25 mouse cellular contexts compared by ENCODE assay signal in genomic region chr2:85167624-85168023, GRCm38 (mm10). TPM values are rescaled to one million over a fixed set of nuclear protein-coding genes. Genes with fewer than 3 reads are reported as not detected.
DNase-seq lines count a peak whose midpoint lies in the region; ATAC-seq and TF ChIP-seq lines count a peak whose summit lies in the region.
"Had no signal": no experiment of that assay in that cellular context is flagged by ENCODE, and none has a peak within 500 bp of the region (broad histone marks: within the 10 kb centered on the region; RNA-seq: fewer than 3 reads in every experiment).

No protein-coding gene starts in this region.

- no peaks in the 10 kb centered on the region for H3K36me3 ChIP-seq in heart, embryonic 15.5 days
- H3K36me3 ChIP-seq in heart, embryonic 10.5 days: no peaks in the 10 kb centered on the region
- H3K36me3 ChIP-seq in kidney, embryonic 16.5 days (ENCODE audit: insufficient read depth, low read length): no peaks in the 10 kb centered on the region
- H3K36me3 ChIP-seq in kidney, embryonic 14.5 days (ENCODE audit: control insufficient read depth, insufficient read depth, low read length): no peaks in the 10 kb centered on the region
- H3K36me3 ChIP-seq in lung, postnatal 0 days (ENCODE audit: insufficient read depth, low read length): no peaks in the 10 kb centered on the region
- H3K36me3 ChIP-seq: embryonic facial prominence, embryonic 12.5 days; neural tube, embryonic 15.5 days had no signal

- no peaks in the 10 kb centered on the region for H3K9me3 ChIP-seq in heart, embryonic 15.5 days (replicated peaks)
- H3K9me3 ChIP-seq in heart, embryonic 10.5 days: no peaks in the 10 kb centered on the region
- no peaks in the 10 kb centered on the region for H3K9me3 ChIP-seq in kidney, embryonic 16.5 days (ENCODE audit: low read length)
- no peaks in the 10 kb centered on the region for H3K9me3 ChIP-seq in kidney, embryonic 14.5 days (ENCODE audit: control insufficient read depth, low read length)
- H3K9me3 ChIP-seq in lung, postnatal 0 days (ENCODE audit: low read length): no peaks in the 10 kb centered on the region
- H3K9me3 ChIP-seq: embryonic facial prominence, embryonic 12.5 days; neural tube, embryonic 15.5 days had no signal

- 48% methylated on average over 1 of the region's 1 CpGs for WGBS in heart, embryonic 15.5 days
- 58% methylated on average over 1 of the region's 1 CpGs for WGBS in heart, embryonic 10.5 days
- WGBS in kidney, embryonic 16.5 days: 43% methylated on average over 1 of the region's 1 CpGs
- 48% methylated on average over 1 of the region's 1 CpGs for WGBS in kidney, embryonic 14.5 days
- WGBS in lung, postnatal 0 days: 38% methylated on average over 1 of the region's 1 CpGs

- H3K27me3 ChIP-seq in heart, embryonic 15.5 days: no peaks in the 10 kb centered on the region
- no peaks in the 10 kb centered on the region for H3K27me3 ChIP-seq in heart, embryonic 10.5 days (ENCODE audit: insufficient read depth, poor library complexity, severe bottlenecking)
- H3K27me3 ChIP-seq in kidney, embryonic 16.5 days (ENCODE audit: insufficient read depth, low read length): peaks cover 17% of the 10 kb centered on the region; the same call in 1 of the 2 replicates
- H3K27me3 ChIP-seq in kidney, embryonic 14.5 days (ENCODE audit: control insufficient read depth, insufficient read depth, low read length): peaks cover 3% of the 10 kb centered on the region; the same call in 1 of the 2 replicates
- no peaks in the 10 kb centered on the region for H3K27me3 ChIP-seq in lung, postnatal 0 days (replicated peaks; ENCODE audit: insufficient read depth, low read length)
- H3K27me3 ChIP-seq: embryonic facial prominence, embryonic 12.5 days; neural tube, embryonic 15.5 days had no signal

- TF ChIP-seq CTCF in lung, postnatal 0 days (IDR thresholded peaks at IDR 0.05): no peak

- H3K27ac ChIP-seq in heart, embryonic 15.5 days: peak overlapping the region; percentile 50; the same call in 1 of the 2 replicates
- no peak overlapping the region for H3K27ac ChIP-seq in heart, embryonic 10.5 days
- peak overlapping the region; percentile 64 for H3K27ac ChIP-seq in kidney, embryonic 16.5 days (ENCODE audit: low read length)
- no peak overlapping the region for H3K27ac ChIP-seq in kidney, embryonic 14.5 days (ENCODE audit: low read depth, low read length)
- no peak overlapping the region for H3K27ac ChIP-seq in lung, postnatal 0 days (ENCODE audit: low read length)
- H3K27ac ChIP-seq: embryonic facial prominence, embryonic 12.5 days; layer of hippocampus, adult 2 months; neural tube, embryonic 15.5 days had no signal

- no peak overlapping the region for H3K4me3 ChIP-seq in heart, embryonic 15.5 days
- H3K4me3 ChIP-seq in heart, embryonic 10.5 days: no peak overlapping the region
- no peak overlapping the region for H3K4me3 ChIP-seq in kidney, embryonic 16.5 days (ENCODE audit: low read length)
- no peak overlapping the region for H3K4me3 ChIP-seq in kidney, embryonic 14.5 days (ENCODE audit: low read length)
- H3K4me3 ChIP-seq in lung, postnatal 0 days (ENCODE audit: low read depth, low read length): no peak overlapping the region
- H3K4me3 ChIP-seq: embryonic facial prominence, embryonic 12.5 days; layer of hippocampus, adult 2 months; neural tube, embryonic 15.5 days had no signal

- no peak overlapping the region for H3K9ac ChIP-seq in heart, embryonic 15.5 days
- no peak overlapping the region for H3K9ac ChIP-seq in kidney, embryonic 16.5 days (replicated peaks; ENCODE audit: low read length)
- no peak overlapping the region for H3K9ac ChIP-seq in kidney, embryonic 14.5 days (ENCODE audit: low read depth, low read length)
- H3K9ac ChIP-seq in lung, postnatal 0 days (replicated peaks; ENCODE audit: low read depth): no peak overlapping the region
- H3K9ac ChIP-seq: embryonic facial prominence, embryonic 12.5 days; neural tube, embryonic 15.5 days had no signal

- H3K4me1 ChIP-seq in heart, embryonic 15.5 days (replicated peaks): peaks cover 10% of the 10 kb centered on the region; the same call in 1 of the 2 replicates
- H3K4me1 ChIP-seq in heart, embryonic 10.5 days: peaks cover 12% of the 10 kb centered on the region
- peaks cover 16% of the 10 kb centered on the region for H3K4me1 ChIP-seq in kidney, embryonic 16.5 days (ENCODE audit: insufficient read depth, low read length)
- H3K4me1 ChIP-seq in kidney, embryonic 14.5 days (ENCODE audit: control insufficient read depth, insufficient read depth, low read length): no peaks in the 10 kb centered on the region
- H3K4me1 ChIP-seq in lung, postnatal 0 days (ENCODE audit: insufficient read depth, low read depth, low read length): no peaks in the 10 kb centered on the region
- H3K4me1 ChIP-seq: neural tube, embryonic 15.5 days had no signal

- peak; percentile 56 for TF ChIP-seq EP300 in lung, postnatal 0 days (IDR thresholded peaks at IDR 0.05)

- DNase-seq in heart, embryonic 10.5 days (ENCODE audit: low spot score): no peak
- peak; percentile 41 for DNase-seq in lung, postnatal 0 days (ENCODE audit: low spot score)
- DNase-seq in lung, postnatal 25 days (ENCODE audit: low spot score): no peak
- DNase-seq in lung, postnatal 4 days: peak; percentile 7 to 43
- DNase-seq in left cerebral cortex, adult 8-10 months (ENCODE audit: low spot score in 2 of 2): no peak
- DNase-seq: cerebellum, adult 9-10 months; gastrocnemius, postnatal 36 days; kidney, adult 11 months; layer of hippocampus, postnatal 36 days; left cerebral cortex, postnatal 4 days; liver; right cerebral cortex, postnatal 14 days; spleen, adult 18-20 months; thymus, adult 18-20 months had no signal

- peak; percentile 37; the same call in 1 of the 2 replicates for ATAC-seq in heart, embryonic 15.5 days (replicated peaks; ENCODE audit: insufficient number of reproducible peaks, insufficient read depth, low FRiP score, low read depth)
- ATAC-seq in kidney, embryonic 16.5 days (ENCODE audit: low FRiP score, low TSS enrichment): peak; percentile 28; the same call in 1 of the 2 replicates
- ATAC-seq in kidney, embryonic 14.5 days (ENCODE audit: low FRiP score, low TSS enrichment): no peak
- peak; percentile 59 for ATAC-seq in lung, postnatal 0 days
- ATAC-seq: forebrain, embryonic 16.5 days; hindbrain, embryonic 16.5 days; midbrain, embryonic 16.5 days had no signal

- H3K4me2 ChIP-seq in heart, embryonic 15.5 days: no peak overlapping the region
- H3K4me2 ChIP-seq in kidney, embryonic 16.5 days (replicated peaks; ENCODE audit: low read depth, low read length): no peak overlapping the region
- H3K4me2 ChIP-seq in kidney, embryonic 14.5 days (replicated peaks; ENCODE audit: low read depth, low read length): no peak overlapping the region
- H3K4me2 ChIP-seq in lung, postnatal 0 days (replicated peaks; ENCODE audit: low read depth, low read length): no peak overlapping the region
- H3K4me2 ChIP-seq: embryonic facial prominence, embryonic 12.5 days; neural tube, embryonic 15.5 days had no signal

RNA-seq across cellular contexts. Expression of gene Lrrc55, which starts 29.4 kb away (rescaled TPM):
- 0.37 and 0.48 TPM in 2 replicates for polyA plus RNA-seq in heart, embryonic 15.5 days (2015; fragmentation: Nextera tagmentation; extraction: Ambion mirVana)
- 0.14 and 0.20 TPM in 2 replicates for polyA plus RNA-seq in heart, embryonic 10.5 days (2016; fragmentation: Nextera tagmentation; extraction: Ambion mirVana)
- polyA plus RNA-seq in kidney, embryonic 16.5 days (2015; fragmentation: Nextera tagmentation; extraction: Ambion mirVana): 0.68 and 0.80 TPM in 2 replicates
- 0.39 and 0.47 TPM in 2 replicates for polyA plus RNA-seq in kidney, embryonic 14.5 days (2014; fragmentation: Nextera tagmentation; extraction: Ambion mirVana)
- polyA plus RNA-seq in lung, postnatal 0 days (2015; fragmentation: Nextera tagmentation; extraction: Ambion mirVana): 0.10 and 0.25 TPM in 2 replicates
- 10 to 100 TPM; 31.0 to 44.8 (median 36.6) TPM for total RNA-seq in left cerebral cortex, adult 8-10 months (2022)
- total RNA-seq: hematopoietic stem cell, adult 5-6 weeks had no signal
- polyA plus RNA-seq: C2C12 had no signal

RNA-seq across cellular contexts. Expression of gene Aplnr, which starts 31.6 kb away (rescaled TPM):
- 36.0 and 47.7 TPM in 2 replicates for polyA plus RNA-seq in heart, embryonic 15.5 days (2015; fragmentation: Nextera tagmentation; extraction: Ambion mirVana)
- 7.0 and 23.8 TPM in 2 replicates for polyA plus RNA-seq in heart, embryonic 10.5 days (2016; fragmentation: Nextera tagmentation; extraction: Ambion mirVana)
- polyA plus RNA-seq in kidney, embryonic 16.5 days (2015; fragmentation: Nextera tagmentation; extraction: Ambion mirVana): 125 and 126 TPM in 2 replicates
- polyA plus RNA-seq in kidney, embryonic 14.5 days (2014; fragmentation: Nextera tagmentation; extraction: Ambion mirVana): 54.0 and 67.7 TPM in 2 replicates
- polyA plus RNA-seq in lung, postnatal 0 days (2015; fragmentation: Nextera tagmentation; extraction: Ambion mirVana): 84.1 and 90.6 TPM in 2 replicates
- under 1 TPM; 0.23 to 0.28 (median 0.27) TPM for total RNA-seq in left cerebral cortex, adult 8-10 months (2022)
- total RNA-seq: hematopoietic stem cell, adult 5-6 weeks had no signal
- polyA plus RNA-seq: C2C12 had no signal

Comparison
In these comparisons a context has a peak if more than half of its experiments do, and no peak if none do; other contexts are left out.
1. H3K27ac ChIP-seq: peak in heart, embryonic 15.5 days (single experiment) and kidney, embryonic 16.5 days (single experiment); none in heart, embryonic 10.5 days (single experiment), kidney, embryonic 14.5 days (single experiment) and lung, postnatal 0 days (single experiment).
2. DNase-seq: peak in lung, postnatal 0 days (single experiment) and lung, postnatal 4 days (2 of 2); none in heart, embryonic 10.5 days (single experiment), lung, postnatal 25 days (single experiment) and left cerebral cortex, adult 8-10 months (0 of 2).